Mouse (Mus musculus) common myeloid progenitor, adult 5-6 weeks (primary cell): ENCODE measurements around the gene Dmc1. TPM values are rescaled to one million over a fixed set of nuclear protein-coding genes. Genes with fewer than 3 reads are reported as not detected.

Experiments
- ATAC-seq: replicated peaks from 2 replicates; pipeline ENCODE4 v1.8.0; 2016; ENCODE audit warnings: low read depth, mild to moderate bottlenecking, moderate TSS enrichment, inconsistent platforms; ENCODE audit not compliant: poor library complexity, severe bottlenecking
- total RNA-seq: library from RNA; stranded (forward); fragments of 200-1000, 187-1606 nt; gene quantifications from 2 replicates; pipeline ENCODE4 v1.2.3, GENCODE M21; 2017

The Dmc1 gene
- total RNA-seq, 1 experiment from 2014 or later, result 1.8 TPM

DNA sequence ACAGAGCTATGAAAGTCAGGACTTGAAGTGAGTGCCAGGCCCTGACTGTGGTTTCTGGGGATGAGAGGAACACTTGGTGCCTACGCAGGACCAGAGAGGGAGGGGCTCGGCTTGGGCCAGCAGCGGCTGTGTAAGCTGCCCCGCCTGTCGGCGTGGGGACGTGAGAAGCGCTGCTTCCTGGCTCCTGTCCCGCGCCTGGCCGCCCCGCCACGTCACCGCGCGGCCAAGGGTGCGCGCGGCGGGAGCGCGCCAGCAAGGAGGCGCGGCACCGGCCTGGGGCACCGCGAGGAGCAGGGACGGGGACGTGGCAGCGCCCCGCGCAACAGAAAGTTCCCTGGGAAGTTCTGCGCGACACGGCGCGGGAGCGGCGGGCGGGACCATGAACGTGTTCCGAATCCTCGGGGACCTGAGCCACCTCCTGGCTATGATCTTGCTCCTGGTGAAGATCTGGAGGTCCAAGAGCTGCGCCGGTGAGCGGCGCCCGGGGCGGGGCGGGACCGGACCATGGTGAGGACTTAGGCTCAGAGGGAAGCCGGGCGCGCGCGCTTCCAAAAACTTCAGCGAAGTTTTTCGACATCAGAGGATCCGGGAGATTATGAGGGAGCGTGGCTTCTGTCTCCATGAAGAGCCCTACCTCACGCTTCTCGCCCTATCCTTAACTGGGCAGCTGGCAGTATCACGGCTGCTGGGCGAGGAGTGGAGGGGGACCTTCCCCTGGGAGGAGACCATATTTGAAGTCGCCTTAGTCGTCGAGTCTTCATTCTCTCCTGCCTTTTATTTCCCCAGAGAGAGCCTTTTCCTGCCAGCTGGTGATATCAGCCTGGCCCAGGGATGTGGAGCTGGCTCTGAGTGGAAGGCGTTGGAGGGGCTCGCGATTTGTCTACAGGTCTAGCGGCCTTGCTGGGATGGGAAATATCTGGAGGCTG lies 88.5 kb downstream of the Dmc1 start, which contains the start of gene Kdelr3:
TSS of gene Kdelr3 (plus strand) at position 241 of the 926 bp plus-strand sequence.
- peak; percentile 38 for ATAC-seq

DNA sequence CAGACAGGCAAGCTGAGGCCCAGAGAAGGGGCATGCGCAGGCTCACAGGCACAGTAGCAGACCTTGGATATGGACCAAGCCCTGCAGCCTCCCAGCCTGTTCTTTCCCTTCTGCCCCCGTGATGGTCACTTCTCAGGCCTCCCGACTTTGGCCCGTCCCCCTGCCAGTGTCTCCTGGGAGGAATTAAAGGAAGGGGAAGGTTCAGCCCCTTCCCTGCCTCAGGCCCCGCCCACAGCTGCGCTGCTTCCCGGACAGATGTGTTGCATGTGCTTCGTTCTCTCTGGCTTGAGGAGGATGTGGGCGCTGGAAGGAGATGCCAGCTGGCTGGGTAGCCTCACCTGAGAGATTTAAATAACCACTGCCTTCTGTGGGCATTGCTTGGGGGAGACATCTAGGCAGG lies 91.0 kb downstream of the Dmc1 start:
- ATAC-seq, result no peak

DNA sequence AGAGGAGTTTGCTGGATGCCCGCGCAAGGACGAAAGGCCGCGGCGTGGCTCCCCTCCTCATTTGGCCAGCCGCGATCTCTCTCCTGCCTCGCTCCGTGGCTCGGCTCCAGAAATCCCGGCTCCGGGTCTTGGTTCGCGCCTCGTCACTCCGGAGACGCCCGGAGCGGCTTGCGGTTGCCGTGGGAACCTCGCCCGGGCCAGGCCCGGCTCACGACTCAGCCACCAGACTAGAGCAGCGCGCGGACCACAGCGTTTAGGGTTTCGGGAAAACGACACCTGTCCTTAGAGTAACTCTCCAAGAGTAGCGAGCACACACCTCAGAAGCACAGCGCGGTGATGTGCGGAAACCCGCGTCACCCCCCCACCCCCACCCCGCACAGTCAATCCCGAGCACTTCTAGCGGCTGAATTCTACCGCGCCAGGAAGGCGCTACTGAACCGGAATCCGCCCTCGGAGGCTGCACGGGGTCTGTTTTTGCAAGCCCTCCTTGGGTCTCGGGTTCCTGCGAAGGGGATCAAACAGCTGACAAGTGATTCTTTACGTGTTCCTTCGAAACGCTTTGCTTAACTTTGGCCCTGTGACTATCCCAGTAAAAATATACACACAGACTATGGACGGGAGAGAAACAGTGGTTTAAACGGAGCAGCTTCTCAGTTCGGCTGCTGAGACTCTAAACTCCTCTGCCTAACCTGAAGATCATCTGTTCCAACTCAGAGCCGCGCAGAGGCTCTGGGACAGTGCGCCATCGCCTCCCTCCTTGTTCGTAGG lies 93.2 kb downstream of the Dmc1 start:
- peak; percentile 75 for ATAC-seq

Other genes with a start within 250 kb of the Dmc1 start
- 3.4 and 4.2 TPM in 2 replicates for gene Tmem184b, start 201.5 kb downstream of the Dmc1 start, total RNA-seq
- 40.3 and 46.5 TPM in 2 replicates for gene Csnk1e, start 149.5 kb downstream of the Dmc1 start, total RNA-seq
- gene Kcnj4, start 99.9 kb downstream of the Dmc1 start, total RNA-seq, result not detected in 2 replicates
- not detected in 2 replicates for gene Kdelr3, start 88.7 kb downstream of the Dmc1 start, total RNA-seq
- 178 and 236 TPM in 2 replicates for gene Ddx17, start 58.4 kb downstream of the Dmc1 start, total RNA-seq
- 2.8 and 2.9 TPM in 2 replicates for gene Fam227a, start 53.8 kb upstream of the Dmc1 start, total RNA-seq
- 46.7 and 51.4 TPM in 2 replicates for gene Cby1, start 54.1 kb upstream of the Dmc1 start, total RNA-seq
- 92.2 and 93.2 TPM in 2 replicates for gene Tomm22, start 65.8 kb upstream of the Dmc1 start, total RNA-seq
- 28.5 and 40.3 TPM in 2 replicates for gene Josd1, start 82.8 kb upstream of the Dmc1 start, total RNA-seq
- 55.1 and 66.9 TPM in 2 replicates for gene Gtpbp1, start 85.7 kb upstream of the Dmc1 start, total RNA-seq
- gene Sun2, start 137.4 kb upstream of the Dmc1 start, total RNA-seq, result 53.7 and 73.2 TPM in 2 replicates
- gene Dnal4, start 172.7 kb upstream of the Dmc1 start, total RNA-seq, result 16.0 and 18.0 TPM in 2 replicates
- gene Nptxr, start 199.7 kb upstream of the Dmc1 start, total RNA-seq, result 0.05 and 0.55 TPM in 2 replicates
- gene Npcd, start 229.1 kb upstream of the Dmc1 start, total RNA-seq, result not detected in 2 replicates
- gene Cbx6, start 229.6 kb upstream of the Dmc1 start, total RNA-seq, result 11.0 and 19.6 TPM in 2 replicates